Mouse (Mus musculus) hindbrain, postnatal 0 days (tissue): ENCODE measurements around the gene Itih4. TPM values are rescaled to one million over a fixed set of nuclear protein-coding genes. Genes with fewer than 3 reads are reported as not detected.

Experiments used
- ATAC-seq: fragments of 200-750 bp; cut with Nextera tagmentation; 2 replicates; pipeline ENCODE4 v1.8.0; 2017; ENCODE audit warnings: mild to moderate bottlenecking, moderate TSS enrichment, moderate library complexity
- DNase-seq: peaks from one replicate; pipeline ENCODE4 v3.0.0-alpha.2; 2015; ENCODE audit warnings: low spot score
- H3K27ac ChIP-seq: fragments of 300-500 bp; sonication (generic); 2 replicates; pipeline ENCODE4 v1.5.1; 2014; ENCODE audit warnings: mild to moderate bottlenecking
- H3K27me3 ChIP-seq: fragments of 300-500 bp; sonication (generic); 2 replicates; pipeline ENCODE4 v1.6.1; 2014; ENCODE audit warnings: low read length, mixed read lengths; ENCODE audit not compliant: insufficient read depth
- H3K36me3 ChIP-seq: fragments of 300-500 bp; sonication (generic); 2 replicates; pipeline ENCODE4 v1.6.1; 2014; ENCODE audit warnings: low read length, mixed read lengths; ENCODE audit not compliant: insufficient read depth
- H3K4me1 ChIP-seq: fragments of 300-500 bp; sonication (generic); 2 replicates; pipeline ENCODE4 v1.6.1; 2014; ENCODE audit warnings: antibody characterized with exemption, low read length, mixed read lengths; ENCODE audit not compliant: insufficient read depth
- H3K4me2 ChIP-seq: fragments of 300-500 bp; sonication (generic); 2 replicates; pipeline ENCODE4 v1.6.1; 2014; ENCODE audit warnings: low read depth, mild to moderate bottlenecking, low read length, moderate library complexity, mixed read lengths
- H3K4me3 ChIP-seq: fragments of 300-500 bp; sonication (generic); 2 replicates; pipeline ENCODE4 v1.5.1; 2014; ENCODE audit warnings: low read length
- H3K9ac ChIP-seq: fragments of 300-500 bp; sonication (generic); replicated peaks from 2 replicates; pipeline ENCODE4 v1.6.1; 2014; ENCODE audit warnings: mild to moderate bottlenecking, low read length, moderate library complexity, mixed read lengths
- H3K9me3 ChIP-seq: fragments of 300-500 bp; sonication (generic); 2 replicates; pipeline ENCODE4 v1.6.1; 2016; ENCODE audit warnings: low read length, mixed read lengths
- CTCF ChIP-seq: IDR thresholded peaks from 2 replicates; pipeline ENCODE4 v1.5.1; 2016; ENCODE audit warnings: antibody characterized with exemption, control low read depth, low read depth
- WGBS: fragments of 180-500 bp; shearing (Covaris S2); extraction: QIAGEN DNeasy Blood & Tissue Kit; methylation state at CpG from one replicate; pipeline ENCODE4 v1.1.7; 2014; 5-methylcytosine and 5-hydroxymethylcytosine counted together
- polyA plus RNA-seq: library from polyadenylated mRNA; unstranded; fragments of >200 nt; fragmentation: Nextera tagmentation; extraction: Ambion mirVana; gene quantifications from 2 replicates; pipeline ENCODE4 v1.2.1, GENCODE M21; 2015
- total RNA-seq: library from RNA; depleted of rRNA; stranded (reverse); fragments of >200 nt; gene quantifications from 2 replicates; pipeline ENCODE4 v1.2.3, GENCODE M21; 2014

The Itih4 gene
- total and polyA plus RNA-seq, 2 experiments from 2014 or later, result 0.05 TPM; not detected in 1

DNA sequence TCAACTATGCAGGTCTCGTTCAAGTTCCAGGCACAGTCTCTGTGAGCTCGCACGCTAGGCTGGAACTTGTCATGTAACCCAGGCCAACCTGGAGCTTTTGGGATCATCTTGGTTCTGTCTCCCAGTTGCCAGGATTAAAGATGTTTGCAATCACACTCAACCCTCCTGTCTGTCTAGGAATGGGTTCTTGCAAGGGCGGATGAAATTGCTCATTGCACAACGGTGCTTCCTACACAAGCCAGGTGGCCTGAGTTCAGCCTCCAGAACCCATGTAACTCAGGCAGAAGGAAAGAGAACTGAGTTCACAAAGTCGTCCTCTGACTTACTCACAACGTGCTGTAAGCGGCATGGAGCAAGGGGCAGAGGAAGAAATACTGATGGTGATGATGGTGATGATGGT, 24.9 kb downstream of the Itih4 start:
- Histone ChIP-seq H3K4me1 (no peaks in the 10 kb centered on the region), H3K27ac (no peak overlapping the region), H3K4me3 (no peak overlapping the region), H3K36me3 (no peaks in the 10 kb centered on the region), H3K9ac (no peak overlapping the region), H3K4me2 (no peak overlapping the region), H3K9me3 (no peaks in the 10 kb centered on the region), H3K27me3 (no peaks in the 10 kb centered on the region)
- no peak for TF ChIP-seq CTCF
- no peak for ATAC-seq
- no peak for DNase-seq
- 89% methylated on average over 8 of the region's 8 CpGs for WGBS

DNA sequence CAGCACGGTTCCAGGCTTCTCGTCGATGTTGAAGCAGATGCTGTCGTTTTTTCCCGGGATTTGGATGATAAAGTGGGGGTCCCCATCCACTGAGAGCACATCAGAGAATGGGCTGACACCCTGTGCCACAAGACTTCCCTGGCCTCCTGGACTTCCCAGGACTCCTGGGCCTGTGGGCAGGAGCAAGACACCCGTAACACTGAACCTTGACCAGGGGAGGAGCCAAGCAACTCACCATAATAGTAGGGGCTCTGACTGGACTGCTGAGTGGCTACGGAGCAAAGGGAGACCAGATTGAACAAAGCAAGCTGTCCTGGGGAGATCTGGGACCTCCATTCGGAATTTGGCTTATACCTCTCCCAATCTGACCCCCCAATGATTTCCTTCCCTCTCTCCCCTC, 26.4 kb downstream of the Itih4 start:
- DNase-seq, result no peak
- Histone ChIP-seq H3K27ac (no peak overlapping the region), H3K4me3 (no peak overlapping the region), H3K36me3 (no peaks in the 10 kb centered on the region), H3K4me2 (no peak overlapping the region), H3K4me1 (no peaks in the 10 kb centered on the region), H3K9ac (no peak overlapping the region), H3K9me3 (no peaks in the 10 kb centered on the region), H3K27me3 (no peaks in the 10 kb centered on the region)
- 85% methylated on average over 8 of the region's 8 CpGs for WGBS
- TF ChIP-seq CTCF, result no peak
- no peak for ATAC-seq

DNA sequence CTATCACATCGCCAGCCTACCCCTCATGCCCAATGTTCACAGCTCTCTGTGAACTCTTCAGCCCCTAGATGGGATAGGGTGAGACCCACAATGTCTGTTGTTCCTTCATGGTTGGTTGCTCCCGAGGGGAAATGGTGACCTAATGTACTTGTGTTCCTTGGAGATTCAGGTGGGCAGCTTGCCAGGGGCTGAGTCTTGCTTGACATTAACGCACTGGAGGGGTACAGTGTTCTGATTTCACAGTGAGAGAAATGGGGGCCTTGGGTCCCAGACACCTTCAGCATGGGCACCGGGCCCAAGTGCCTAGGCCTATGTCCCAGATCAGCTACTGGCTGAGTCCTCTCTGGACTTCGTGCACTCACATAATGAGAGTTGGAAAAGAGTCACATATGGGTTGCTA, 27.1 kb downstream of the Itih4 start:
- no peak overlapping the region for H3K9ac ChIP-seq
- no peak for DNase-seq
- no peak for TF ChIP-seq CTCF
- no peak for ATAC-seq
- no peaks in the 10 kb centered on the region for H3K4me1 ChIP-seq
- 73% methylated on average over 5 of the region's 5 CpGs for WGBS
- H3K9me3 ChIP-seq, result no peaks in the 10 kb centered on the region
- H3K27ac ChIP-seq, result no peak overlapping the region
- H3K27me3 ChIP-seq, result no peaks in the 10 kb centered on the region
- no peak overlapping the region for H3K4me3 ChIP-seq
- H3K36me3 ChIP-seq, result no peaks in the 10 kb centered on the region
- no peak overlapping the region for H3K4me2 ChIP-seq

DNA sequence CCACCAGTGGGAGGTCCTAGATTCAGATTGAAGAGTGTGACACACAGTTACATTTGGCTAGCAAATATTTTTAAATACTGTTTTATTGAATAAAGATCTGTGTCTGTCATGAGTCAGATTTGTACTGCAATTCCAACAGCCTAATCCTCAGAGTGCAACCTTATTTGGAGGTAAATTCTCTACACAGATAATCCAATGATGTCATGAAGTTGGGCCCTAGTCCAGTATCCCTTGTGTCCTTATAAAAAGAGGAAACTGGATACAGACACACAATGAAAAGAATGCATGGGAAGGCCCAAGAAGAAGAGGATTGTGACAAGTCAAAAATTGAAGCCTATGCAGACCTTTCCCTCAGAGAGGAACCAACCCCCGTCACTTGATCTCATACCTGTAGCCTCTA, 30.2 kb downstream of the Itih4 start:
- H3K27me3 ChIP-seq, result no peaks in the 10 kb centered on the region
- H3K36me3 ChIP-seq, result no peaks in the 10 kb centered on the region
- 86% methylated on average over 1 of the region's 1 CpGs for WGBS

DNA sequence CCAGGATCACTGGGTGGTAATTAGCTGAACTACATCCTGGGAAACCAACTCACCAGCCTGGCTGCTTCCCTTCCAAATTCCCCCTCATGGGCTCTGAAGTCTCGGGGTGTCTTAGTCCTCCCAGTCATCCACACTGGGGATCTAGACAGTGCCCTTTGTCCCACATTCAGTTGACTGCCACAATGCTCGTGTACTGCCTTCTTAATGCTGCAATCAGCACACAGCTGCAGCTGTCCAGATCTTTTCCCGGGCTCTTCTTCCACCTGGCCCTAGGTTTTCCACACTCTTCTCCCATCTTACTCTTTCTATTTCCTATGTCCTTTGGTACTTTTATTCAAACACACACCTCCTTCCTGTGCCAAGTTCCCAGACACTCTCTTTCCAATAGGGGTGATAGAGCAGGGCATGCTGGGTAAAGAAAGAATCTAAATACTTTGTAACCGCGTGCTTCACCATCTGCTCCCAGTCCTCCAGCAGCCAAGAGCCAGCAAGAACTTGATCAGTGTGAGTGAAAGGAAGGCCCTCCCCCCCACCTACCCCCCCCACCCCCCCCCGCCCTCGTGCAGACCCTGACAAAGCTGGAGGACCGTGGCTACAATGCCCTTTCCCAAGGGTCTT, 35.9 kb downstream of the Itih4 start:
- Histone ChIP-seq H3K27ac (peak overlapping the region; percentile 17; the same call in 1 of the 2 replicates), H3K4me3 (no peak overlapping the region), H3K9me3 (no peaks in the 10 kb centered on the region), H3K4me1 (no peaks in the 10 kb centered on the region), H3K4me2 (no peak overlapping the region), H3K9ac (no peak overlapping the region), H3K27me3 (no peaks in the 10 kb centered on the region), H3K36me3 (no peaks in the 10 kb centered on the region)
- DNase-seq (peak; percentile 27), ATAC-seq (peak; percentile 64)
- 38% methylated on average over 8 of the region's 8 CpGs for WGBS
- no peak for TF ChIP-seq CTCF

More for the DNA sequence above, 30.2 kb downstream of the Itih4 start:
- no peak for TF ChIP-seq CTCF
- Histone ChIP-seq H3K4me2 (no peak overlapping the region), H3K9me3 (no peaks in the 10 kb centered on the region), H3K27ac (no peak overlapping the region), H3K4me3 (no peak overlapping the region), H3K9ac (no peak overlapping the region), H3K4me1 (no peaks in the 10 kb centered on the region)
- no peak for ATAC-seq
- no peak for DNase-seq

DNA sequence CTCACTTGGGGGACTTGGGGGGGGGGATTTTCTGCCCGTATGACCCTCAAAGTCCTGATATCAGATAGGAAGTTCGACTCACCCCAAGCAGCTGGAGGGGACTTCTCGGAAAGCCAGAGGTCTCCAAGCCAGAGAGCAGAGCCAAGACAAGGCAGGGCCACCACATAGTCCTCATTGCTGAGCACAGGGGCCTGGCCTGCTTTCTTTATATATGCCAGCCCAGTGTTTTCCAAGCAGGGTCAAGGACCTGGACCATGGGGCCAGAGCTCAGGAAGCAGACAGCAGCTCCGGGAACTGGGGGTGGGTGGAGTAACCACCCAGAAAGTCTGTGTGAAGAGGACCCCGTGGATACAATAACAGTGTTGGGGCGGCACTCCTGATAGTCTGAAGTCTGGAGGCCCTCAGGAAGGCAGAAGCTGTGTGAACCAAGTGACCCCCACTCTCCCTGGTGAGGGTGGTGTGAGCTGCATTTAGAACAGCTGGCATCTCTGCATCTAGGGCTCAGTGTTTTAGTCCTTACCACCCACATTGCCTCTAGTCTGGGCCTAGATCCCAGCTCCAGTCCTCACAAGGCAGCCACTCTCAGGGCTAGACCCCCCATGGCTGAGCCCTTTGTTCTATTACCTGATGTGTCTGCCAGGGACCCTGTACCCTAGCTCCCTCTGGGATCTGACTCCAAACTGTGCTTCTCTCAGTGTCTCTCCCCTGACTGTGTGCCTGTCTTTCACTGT, 37.3 kb downstream of the Itih4 start, which contains the start of gene Itih3:
TSS of gene Itih3 (minus strand) at position 386 of the 731 bp plus-strand sequence.
- no peak for TF ChIP-seq CTCF
- Histone ChIP-seq H3K27me3 (no peaks in the 10 kb centered on the region), H3K4me3 (no peak within 1 kb of the TSS), H3K4me1 (no peaks in the 10 kb centered on the region), H3K4me2 (no peak within 1 kb of the TSS), H3K9ac (no peak within 1 kb of the TSS), H3K9me3 (no peaks in the 10 kb centered on the region), H3K27ac (peak within 1 kb of the TSS; percentile 52; the same call in 1 of the 2 replicates), H3K36me3 (no peaks in the 10 kb centered on the region)
- peak; percentile 55 for DNase-seq
- ATAC-seq, result peak; percentile 86
- WGBS, result 66% methylated on average over 6 of the region's 6 CpGs

DNA sequence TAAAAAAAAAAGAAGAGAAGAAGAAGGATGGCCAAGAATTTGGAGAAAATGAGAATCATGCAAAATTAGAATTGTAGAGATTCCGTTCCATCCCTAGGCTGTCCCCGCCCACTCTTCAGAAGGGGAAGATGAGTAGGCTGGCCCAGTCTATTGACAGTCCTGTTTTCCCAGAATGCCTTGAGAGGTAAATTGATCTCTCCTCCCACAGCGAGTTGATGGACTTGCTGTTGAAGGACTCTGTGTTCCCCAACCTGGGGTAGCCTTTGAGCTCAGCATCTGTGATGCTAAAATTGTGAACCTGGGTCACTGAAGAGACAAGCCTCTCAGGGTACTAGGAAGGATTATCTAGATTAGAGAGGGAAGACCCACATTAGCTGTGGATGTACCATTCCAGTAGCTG, 39.2 kb downstream of the Itih4 start:
- no peak for TF ChIP-seq CTCF
- DNase-seq (no peak), ATAC-seq (no peak)
- no peak overlapping the region for H3K4me2 ChIP-seq
- no peaks in the 10 kb centered on the region for H3K36me3 ChIP-seq
- 93% methylated on average over 3 of the region's 3 CpGs for WGBS
- H3K9me3 ChIP-seq, result no peaks in the 10 kb centered on the region
- H3K4me1 ChIP-seq, result no peaks in the 10 kb centered on the region
- H3K4me3 ChIP-seq, result no peak overlapping the region
- H3K27ac ChIP-seq, result no peak overlapping the region
- H3K9ac ChIP-seq, result no peak overlapping the region
- no peaks in the 10 kb centered on the region for H3K27me3 ChIP-seq
